Mouse (Mus musculus) lung, adult 2 months (tissue): ENCODE data around the gene Cnpy1.

ENCODE experiments used
- CTCF ChIP-seq: fragments of 200-500 bp; IDR thresholded peaks from 2 replicates; pipeline ENCODE4 v1.5.1; 2011; ENCODE audit warnings: mild to moderate bottlenecking, low read length, control low read depth; ENCODE audit not compliant: insufficient read depth
- POLR2A ChIP-seq: fragments of 200-500 bp; IDR thresholded peaks from 2 replicates; pipeline ENCODE4 v1.6.1; 2011; ENCODE audit warnings: low read depth, mild to moderate bottlenecking, control low read depth, low read length, borderline replicate concordance; ENCODE audit errors: extremely low read depth

- no peak for TF ChIP-seq CTCF
- no peak for TF ChIP-seq POLR2A
Measured at GRCm38 (mm10) chr5:28263852-28264251, 18.2 kb upstream of the Cnpy1 start.
